Mouse (Mus musculus): Measurements from ENCODE around the gene Tefm. TPM values are rescaled to one million over a fixed set of nuclear protein-coding genes. Genes with fewer than 3 reads are reported as not detected.
"Not testable (repeated sequence)": the region's sequence is repeated elsewhere in the genome, so short reads cannot be mapped to it uniquely, and the experiment has no call there.

Gene Tefm
- polyA plus RNA-seq, 1 experiment from 2014 or later, result 26.4 TPM

DNA sequence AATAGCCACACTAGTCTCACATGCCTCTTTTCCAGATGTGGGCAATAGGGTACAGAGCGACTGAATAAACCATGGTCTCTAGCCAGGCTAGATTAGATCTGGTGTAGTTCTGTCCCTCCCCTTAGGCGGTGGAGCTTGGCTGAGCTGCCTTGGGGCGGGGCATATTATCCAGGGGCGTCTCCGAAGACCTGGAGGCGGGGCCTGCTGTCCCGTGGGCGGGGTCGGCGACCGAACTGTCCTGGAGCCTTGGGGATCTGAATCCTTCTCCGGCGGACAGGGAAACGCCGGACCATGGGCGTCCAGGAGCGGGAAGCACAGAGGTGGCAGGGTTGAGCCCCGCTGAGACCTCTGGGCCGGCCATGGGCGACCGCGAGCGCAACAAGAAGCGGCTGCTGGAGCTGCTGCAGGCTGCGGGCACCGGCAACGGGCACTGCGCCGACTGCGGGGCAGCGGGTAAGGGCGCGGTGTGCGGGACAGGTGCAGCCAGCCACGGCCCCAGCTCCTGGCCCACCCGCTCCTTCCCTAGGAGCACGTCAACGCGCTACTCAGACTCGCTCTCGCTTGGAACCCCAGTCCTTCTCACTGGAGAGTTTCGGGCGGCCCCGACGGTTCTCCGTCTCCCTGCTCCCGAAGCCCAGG, 12.0 kb upstream of the Tefm start, which contains the start of gene Adap2:
Gene Adap2, plus strand, starts transcription at position 249 of the 639 bp plus-strand sequence.
- Histone ChIP-seq H3K4me3 (peak within 1 kb of the TSS; percentile 49), H3K36me3 (no peaks in the 10 kb centered on the region), H3K4me1 (peaks cover 7% of the 10 kb centered on the region; the same call in 1 of the 2 replicates), H3K27me3 (peaks cover 51% of the 10 kb centered on the region), H3K9ac (peak within 1 kb of the TSS; percentile 62), H3K27ac (no peak within 1 kb of the TSS), H3K9me3 (replicated peaks) (no peaks in the 10 kb centered on the region), H3K4me2 (replicated peaks) (peak within 1 kb of the TSS; percentile 74)
- peak; percentile 61 for ATAC-seq (ENCODE audit: low FRiP score)
- WGBS, result 3% methylated on average over 47 of the region's 47 CpGs

DNA sequence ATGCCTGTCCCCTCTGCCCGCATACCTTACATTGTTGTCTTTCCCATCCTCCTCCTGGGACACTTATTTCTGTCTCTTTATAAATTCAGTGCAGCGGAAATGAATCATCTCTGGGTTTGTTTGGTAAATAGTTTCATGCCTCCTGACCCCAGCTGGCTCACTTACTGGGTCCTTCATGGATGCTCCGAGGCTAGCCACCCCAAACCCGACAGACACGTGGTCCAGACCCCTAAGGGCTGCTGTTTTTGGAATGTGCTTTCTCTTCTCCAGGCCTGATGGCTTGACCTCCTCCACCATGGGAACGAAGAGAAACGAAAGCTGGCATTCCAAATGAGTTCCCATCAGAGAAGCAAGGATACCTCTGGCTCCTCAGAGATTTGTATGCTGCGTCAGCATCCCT, 10.4 kb upstream of the Tefm start:
- H3K9me3 ChIP-seq (replicated peaks), result no peaks in the 10 kb centered on the region
- H3K27me3 ChIP-seq, result peaks cover 51% of the 10 kb centered on the region
- ATAC-seq (ENCODE audit: low FRiP score), result no peak
- H3K4me1 ChIP-seq, result peaks cover 7% of the 10 kb centered on the region; the same call in 1 of the 2 replicates
- H3K27ac ChIP-seq, result no peak overlapping the region
- H3K4me3 ChIP-seq, result no peak overlapping the region
- 76% methylated on average over 8 of the region's 8 CpGs for WGBS
- H3K9ac ChIP-seq, result no peak overlapping the region
- no peak overlapping the region for H3K4me2 ChIP-seq (replicated peaks)
- no peaks in the 10 kb centered on the region for H3K36me3 ChIP-seq

DNA sequence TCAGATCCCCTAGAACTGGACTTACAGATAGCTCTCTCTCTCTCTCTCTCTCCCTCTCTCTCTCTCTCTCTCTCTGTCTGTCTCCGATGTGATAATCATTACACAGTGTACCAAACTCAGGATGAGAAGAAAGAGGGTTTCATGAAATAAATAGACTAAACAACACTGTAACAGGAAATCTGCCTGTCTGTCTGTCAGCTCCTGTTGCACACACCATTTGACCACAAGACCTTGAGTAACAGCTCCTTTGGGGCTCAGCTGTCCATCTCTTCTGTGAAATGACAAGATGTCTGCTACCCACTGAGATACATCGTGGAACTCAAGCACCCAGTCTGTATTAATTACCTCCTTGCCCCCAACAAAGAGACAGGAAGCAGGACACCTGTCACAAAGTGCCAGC, 9.6 kb upstream of the Tefm start:
- H3K4me1 ChIP-seq, result peaks cover 7% of the 10 kb centered on the region; the same call in 1 of the 2 replicates
- H3K9ac ChIP-seq, result no peak overlapping the region
- H3K4me2 ChIP-seq (replicated peaks), result no peak overlapping the region
- H3K36me3 ChIP-seq, result no peaks in the 10 kb centered on the region
- 72% methylated on average over 2 of the region's 2 CpGs for WGBS
- ATAC-seq (ENCODE audit: low FRiP score), result no peak
- H3K9me3 ChIP-seq (replicated peaks), result no peaks in the 10 kb centered on the region
- H3K4me3 ChIP-seq, result no peak overlapping the region
- peaks cover 50% of the 10 kb centered on the region for H3K27me3 ChIP-seq
- no peak overlapping the region for H3K27ac ChIP-seq

DNA sequence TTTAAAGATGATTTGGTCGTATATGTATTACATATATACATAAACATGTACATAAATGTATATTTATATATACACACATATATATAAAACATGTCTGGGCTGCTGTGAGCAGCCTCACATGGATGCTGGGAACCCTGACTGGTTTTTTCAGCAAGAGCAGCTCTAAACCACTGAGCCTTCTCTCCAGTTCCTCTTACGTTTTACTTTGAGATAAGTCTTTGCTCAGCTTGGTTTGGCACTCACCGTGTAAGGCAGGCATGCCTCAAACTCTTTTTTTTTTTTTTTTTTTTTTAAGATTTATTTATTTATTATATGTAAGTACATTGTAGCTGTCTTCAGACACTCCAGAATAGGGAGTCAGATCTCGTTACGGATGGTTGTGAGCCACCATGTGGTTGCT, 8.6 kb upstream of the Tefm start:
- no peak overlapping the region for H3K27ac ChIP-seq
- H3K9ac ChIP-seq, result no peak overlapping the region
- H3K4me1 ChIP-seq, result peaks cover 7% of the 10 kb centered on the region; the same call in 1 of the 2 replicates
- H3K9me3 ChIP-seq (replicated peaks), result no peaks in the 10 kb centered on the region
- no peak overlapping the region for H3K4me3 ChIP-seq
- WGBS, result 76% methylated on average over 5 of the region's 5 CpGs
- H3K4me2 ChIP-seq (replicated peaks), result no peak overlapping the region
- H3K27me3 ChIP-seq, result peaks cover 40% of the 10 kb centered on the region
- no peak for ATAC-seq (ENCODE audit: low FRiP score)
- H3K36me3 ChIP-seq, result no peaks in the 10 kb centered on the region

DNA sequence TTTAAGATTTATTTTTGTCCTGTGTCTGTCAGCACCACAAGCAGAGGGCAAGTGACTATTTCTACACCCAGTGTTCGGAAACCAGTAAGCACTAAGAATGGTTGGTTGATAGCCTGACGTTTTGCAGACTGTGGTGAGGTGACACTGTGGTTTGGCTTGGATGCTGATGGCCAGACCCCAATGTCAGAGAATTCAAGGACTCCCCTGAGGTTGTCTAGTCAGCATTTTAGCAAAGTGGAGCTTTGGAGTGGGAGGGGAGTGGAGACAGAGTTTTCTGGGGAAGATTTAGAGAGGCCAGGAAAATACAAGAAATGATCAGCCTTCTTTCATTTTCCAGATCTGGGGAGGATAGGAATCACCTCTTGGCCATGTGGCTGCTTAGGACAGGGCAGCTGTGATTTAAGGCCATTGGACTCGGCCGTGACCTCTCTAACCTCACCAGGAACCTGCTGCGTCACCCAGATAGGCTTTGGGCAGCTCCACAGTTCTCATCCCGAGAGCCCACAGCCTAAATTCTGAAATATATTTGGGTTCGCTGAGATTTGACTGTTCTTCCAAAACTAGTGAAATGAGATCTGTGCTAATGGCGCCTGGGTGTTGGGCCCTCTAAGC, 7.5 kb upstream of the Tefm start:
- Histone ChIP-seq H3K9me3 (replicated peaks) (no peaks in the 10 kb centered on the region), H3K27ac (no peak overlapping the region), H3K9ac (no peak overlapping the region), H3K4me3 (no peak overlapping the region), H3K36me3 (no peaks in the 10 kb centered on the region), H3K27me3 (peaks cover 29% of the 10 kb centered on the region), H3K4me1 (peaks cover 7% of the 10 kb centered on the region; the same call in 1 of the 2 replicates), H3K4me2 (replicated peaks) (no peak overlapping the region)
- WGBS, result 88% methylated on average over 8 of the region's 8 CpGs
- ATAC-seq (ENCODE audit: low FRiP score), result no peak

DNA sequence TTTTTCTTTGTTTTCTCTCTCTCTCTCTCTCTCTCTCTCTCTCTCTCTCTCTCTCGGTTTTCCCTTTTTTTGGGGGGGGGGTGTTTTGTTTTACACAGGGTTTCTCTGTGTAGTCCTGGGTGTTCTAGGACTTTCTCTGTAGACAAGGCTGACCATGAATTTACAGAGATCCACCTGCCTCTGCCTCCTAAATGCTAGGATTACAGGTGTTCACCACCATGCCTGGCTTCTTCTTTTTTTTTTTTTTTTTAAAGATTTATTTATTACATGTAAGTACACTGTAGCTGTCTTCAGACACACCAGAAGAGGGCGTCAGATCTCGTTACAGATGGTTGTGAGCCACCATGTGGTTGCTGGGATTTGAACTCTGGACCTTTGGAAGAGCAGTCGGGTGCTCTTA, 7.0 kb upstream of the Tefm start:
- H3K4me1 ChIP-seq; H3K4me2 ChIP-seq (replicated peaks); ATAC-seq (ENCODE audit: low FRiP score); H3K9ac ChIP-seq; H3K4me3 ChIP-seq; H3K27ac ChIP-seq; H3K36me3 ChIP-seq; H3K9me3 ChIP-seq (replicated peaks): not testable (repeated sequence)
- peaks cover 24% of the 10 kb centered on the region for H3K27me3 ChIP-seq
- 57% methylated on average over 3 of the region's 4 CpGs for WGBS

DNA sequence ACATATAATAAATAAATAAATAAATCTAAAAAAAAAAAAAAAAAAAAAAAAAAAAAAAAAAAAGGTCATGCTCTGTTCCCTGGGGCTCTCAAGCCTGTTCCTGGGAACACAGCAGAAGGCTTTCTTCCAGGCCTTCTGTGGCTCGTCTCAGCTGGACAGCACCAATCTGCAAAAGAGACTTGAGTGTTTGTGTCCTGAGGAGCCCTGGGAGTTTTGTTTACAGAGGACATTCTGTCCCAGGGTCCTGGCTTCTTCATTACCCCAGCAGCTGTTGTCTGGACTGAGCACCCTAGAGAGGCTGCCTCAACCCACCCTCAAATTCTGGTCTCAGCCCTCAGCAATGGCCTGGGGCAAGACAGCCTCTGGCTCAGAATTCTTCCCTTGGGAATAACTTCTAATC, 6.3 kb upstream of the Tefm start:
- peaks cover 17% of the 10 kb centered on the region for H3K27me3 ChIP-seq
- H3K9ac ChIP-seq, result no peak overlapping the region
- no peaks in the 10 kb centered on the region for H3K36me3 ChIP-seq
- WGBS, result 69% methylated on average over 1 of the region's 1 CpGs
- no peaks in the 10 kb centered on the region for H3K9me3 ChIP-seq (replicated peaks)
- H3K4me3 ChIP-seq, result no peak overlapping the region
- no peak for ATAC-seq (ENCODE audit: low FRiP score)
- H3K4me1 ChIP-seq, result no peaks in the 10 kb centered on the region
- no peak overlapping the region for H3K4me2 ChIP-seq (replicated peaks)
- no peak overlapping the region for H3K27ac ChIP-seq

DNA sequence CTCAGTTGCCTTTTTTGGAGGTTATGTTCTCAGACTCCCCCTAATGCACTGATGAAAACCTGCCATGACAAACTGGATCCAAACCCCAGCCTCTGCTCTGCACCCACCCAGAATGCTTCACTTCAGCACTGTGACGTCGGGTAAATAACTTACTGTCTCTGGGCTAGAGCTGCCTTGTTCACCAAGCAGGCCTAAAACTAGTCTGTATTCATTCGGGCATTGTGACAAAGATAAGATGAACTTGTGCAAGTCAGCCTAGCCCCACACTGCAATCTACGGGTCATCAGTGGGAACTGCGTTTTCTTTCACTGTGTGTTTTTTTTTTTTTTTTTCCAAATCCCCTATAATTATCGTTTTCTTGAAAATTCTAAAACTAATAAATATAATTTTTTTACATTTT, 5.8 kb upstream of the Tefm start:
- H3K4me2 ChIP-seq (replicated peaks), result no peak overlapping the region
- H3K27ac ChIP-seq, result no peak overlapping the region
- no peaks in the 10 kb centered on the region for H3K9me3 ChIP-seq (replicated peaks)
- no peaks in the 10 kb centered on the region for H3K36me3 ChIP-seq
- H3K4me1 ChIP-seq, result peaks cover 4% of the 10 kb centered on the region
- H3K27me3 ChIP-seq, result peaks cover 12% of the 10 kb centered on the region
- no peak for ATAC-seq (ENCODE audit: low FRiP score)
- 81% methylated on average over 6 of the region's 6 CpGs for WGBS
- no peak overlapping the region for H3K4me3 ChIP-seq
- H3K9ac ChIP-seq, result no peak overlapping the region

DNA sequence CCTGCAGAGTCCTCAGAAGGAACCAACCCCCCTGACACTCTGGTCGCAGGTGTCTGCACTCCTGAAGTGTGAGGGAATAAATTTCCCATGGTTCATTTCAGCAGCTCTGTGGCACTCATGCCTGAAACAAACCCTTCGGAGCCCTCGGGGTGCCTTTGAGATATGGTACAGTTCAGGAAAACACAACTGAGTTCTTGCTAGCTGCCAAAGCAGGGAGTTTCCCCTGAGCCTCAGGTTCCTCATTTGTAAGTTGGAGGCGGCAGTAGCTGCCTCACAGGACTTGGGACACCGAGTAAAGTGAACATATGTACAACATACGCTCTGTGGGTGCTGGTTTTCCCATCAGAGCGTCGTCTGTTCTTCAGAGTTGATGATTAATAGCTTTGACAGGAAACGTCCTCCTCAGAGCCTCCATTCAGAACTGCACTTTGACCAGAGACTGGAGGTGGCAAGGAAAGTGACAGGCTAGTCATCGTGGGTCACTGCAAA, 3.9 kb upstream of the Tefm start:
- WGBS, result 54% methylated on average over 10 of the region's 10 CpGs
- H3K36me3 ChIP-seq, result no peaks in the 10 kb centered on the region
- H3K4me1 ChIP-seq, result peaks cover 10% of the 10 kb centered on the region
- no peaks in the 10 kb centered on the region for H3K9me3 ChIP-seq (replicated peaks)
- H3K4me2 ChIP-seq (replicated peaks), result no peak overlapping the region
- H3K4me3 ChIP-seq, result no peak overlapping the region
- no peak for ATAC-seq (ENCODE audit: low FRiP score)
- no peak overlapping the region for H3K9ac ChIP-seq
- H3K27ac ChIP-seq, result no peak overlapping the region
- H3K27me3 ChIP-seq, result no peaks in the 10 kb centered on the region

DNA sequence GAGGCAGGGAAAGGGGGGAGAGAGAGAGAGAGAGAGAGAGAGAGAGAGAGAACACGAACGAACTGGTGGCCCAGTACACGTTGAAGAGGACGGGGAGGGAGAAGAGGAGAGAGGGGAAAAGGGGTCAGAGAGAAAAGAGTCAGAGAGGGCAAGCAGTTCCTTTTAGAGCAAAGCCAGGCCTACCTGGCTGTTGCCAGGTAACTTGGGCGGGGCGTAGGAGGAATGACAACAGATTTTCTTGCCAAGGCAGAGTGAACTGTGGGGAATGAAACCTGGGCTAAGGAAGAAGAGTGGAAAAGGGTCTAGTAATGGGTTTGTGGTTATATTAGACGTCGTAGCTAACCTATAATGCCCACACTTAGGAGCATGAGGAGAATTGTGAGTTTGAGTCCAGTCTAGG, 897 bp upstream of the Tefm start:
- H3K4me2 ChIP-seq (replicated peaks), result peak overlapping the region; percentile 72
- 0 out of 2 replicates have a peak, but pooled peaks cover 12% of the 10 kb centered on the region for H3K36me3 ChIP-seq
- peak overlapping the region; percentile 90 for H3K9ac ChIP-seq
- H3K27me3 ChIP-seq, result no peaks in the 10 kb centered on the region
- H3K27ac ChIP-seq, result no peak overlapping the region
- 41% methylated on average over 8 of the region's 8 CpGs for whole genome bisulfite sequencing
- H3K9me3 ChIP-seq (replicated peaks), result no peaks in the 10 kb centered on the region
- H3K4me1 ChIP-seq, result peaks cover 13% of the 10 kb centered on the region
- peak overlapping the region; percentile 83 for H3K4me3 ChIP-seq
- ATAC-seq (ENCODE audit: low FRiP score), result no peak

DNA sequence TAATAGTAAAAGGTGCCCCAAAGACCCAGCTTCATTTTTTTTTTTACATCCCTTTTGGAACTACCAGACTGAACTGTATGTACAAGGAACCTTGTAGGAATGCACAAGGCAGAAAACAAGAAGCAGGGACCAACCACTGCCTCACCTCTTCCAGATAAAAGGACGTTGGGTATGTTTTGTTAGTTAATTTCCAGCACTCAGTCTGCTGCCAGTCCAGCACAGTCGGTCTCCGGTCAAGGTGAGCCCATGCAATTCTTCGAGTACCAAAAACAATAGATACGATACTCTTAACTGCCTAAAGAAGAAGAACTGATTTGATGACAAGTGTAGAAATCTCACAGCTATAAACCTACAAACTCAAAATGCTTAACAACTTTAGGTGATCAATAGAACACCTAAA, 4.2 kb downstream of the Tefm start:
- Histone ChIP-seq H3K4me2 (replicated peaks) (no peak overlapping the region), H3K36me3 (peaks cover 44% of the 10 kb centered on the region), H3K4me3 (no peak overlapping the region), H3K9me3 (replicated peaks) (no peaks in the 10 kb centered on the region), H3K27ac (no peak overlapping the region), H3K4me1 (peaks cover 9% of the 10 kb centered on the region), H3K9ac (no peak overlapping the region), H3K27me3 (no peaks in the 10 kb centered on the region)
- WGBS, result 94% methylated on average over 5 of the region's 5 CpGs
- ATAC-seq (ENCODE audit: low FRiP score), result no peak

DNA sequence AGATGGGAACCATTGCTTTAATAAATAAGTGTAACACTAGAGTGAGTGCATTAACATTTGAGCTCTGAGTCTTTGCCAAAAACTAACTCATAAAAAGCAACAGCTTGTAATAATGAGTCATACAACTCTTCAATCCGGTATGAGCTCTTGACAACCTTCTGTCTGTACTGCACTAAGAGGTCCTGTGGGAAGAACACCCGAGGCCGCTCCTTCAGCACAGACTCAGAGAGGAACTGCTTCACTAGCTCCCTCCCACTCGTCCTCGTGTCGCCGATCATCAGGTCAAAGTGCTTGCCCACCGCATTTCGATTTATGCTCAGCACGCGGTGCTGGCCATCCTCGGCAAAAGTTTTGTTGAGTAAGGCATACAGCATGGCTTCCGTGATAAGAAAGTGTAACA, 5.2 kb downstream of the Tefm start:
- Histone ChIP-seq H3K4me3 (no peak overlapping the region), H3K27me3 (no peaks in the 10 kb centered on the region), H3K4me2 (replicated peaks) (no peak overlapping the region), H3K9me3 (replicated peaks) (no peaks in the 10 kb centered on the region), H3K36me3 (peaks cover 52% of the 10 kb centered on the region), H3K27ac (no peak overlapping the region), H3K4me1 (peaks cover 6% of the 10 kb centered on the region; the same call in 1 of the 2 replicates), H3K9ac (no peak overlapping the region)
- no peak for ATAC-seq (ENCODE audit: low FRiP score)
- 95% methylated on average over 13 of the region's 13 CpGs for WGBS

Data from hindbrain, embryonic 12.5 days (tissue).